Mouse (Mus musculus): ENCODE results near the gene Tbc1d8.

Tbc1d8 gene

DNA sequence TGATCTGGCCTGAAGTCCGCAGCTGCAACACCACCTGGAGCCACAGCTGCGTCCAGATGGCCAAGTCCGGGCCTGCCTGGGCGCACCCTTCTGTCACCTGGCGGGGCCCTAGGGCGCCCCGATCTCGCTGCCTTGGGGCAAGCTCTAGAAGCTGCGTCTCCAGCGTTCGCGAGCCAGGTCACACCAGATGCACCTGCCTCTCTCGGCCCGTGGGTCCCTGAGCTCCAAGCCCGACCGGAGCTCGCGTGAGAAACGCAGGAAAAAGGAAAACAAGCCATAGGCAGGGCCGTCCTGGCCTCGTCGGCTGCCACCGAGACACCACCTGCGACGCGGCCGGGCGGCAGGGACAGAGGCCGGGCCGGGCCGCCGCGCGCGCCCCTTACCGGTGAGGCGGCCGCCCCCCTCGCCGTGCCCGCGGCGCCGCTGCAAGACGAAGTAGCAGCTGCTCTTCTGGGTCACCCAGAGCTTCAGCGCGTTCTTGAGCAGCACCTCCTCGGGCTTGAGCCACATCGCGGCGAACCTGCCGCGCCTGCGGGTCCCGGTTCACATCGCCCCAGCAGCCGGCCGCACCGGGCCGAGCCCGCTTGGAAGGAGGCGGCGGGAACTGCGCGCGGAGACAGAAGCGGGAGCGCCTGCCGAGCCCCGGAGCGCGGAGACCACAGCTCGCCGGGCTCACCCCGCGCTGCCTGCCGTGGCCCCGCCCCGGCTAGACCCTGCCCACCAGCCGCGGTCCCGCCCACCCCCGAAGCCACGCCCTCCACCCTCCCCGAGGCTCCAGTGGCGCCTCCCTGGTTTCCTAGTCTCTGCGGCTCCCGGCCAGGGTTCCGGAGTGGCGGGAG lies at the start of gene Tbc1d8:
Gene Tbc1d8, minus strand, starts transcription at position 699 of the 839 bp plus-strand sequence.
- no peak for DNase-seq (ENCODE audit: extremely low read depth, low read depth)

DNA sequence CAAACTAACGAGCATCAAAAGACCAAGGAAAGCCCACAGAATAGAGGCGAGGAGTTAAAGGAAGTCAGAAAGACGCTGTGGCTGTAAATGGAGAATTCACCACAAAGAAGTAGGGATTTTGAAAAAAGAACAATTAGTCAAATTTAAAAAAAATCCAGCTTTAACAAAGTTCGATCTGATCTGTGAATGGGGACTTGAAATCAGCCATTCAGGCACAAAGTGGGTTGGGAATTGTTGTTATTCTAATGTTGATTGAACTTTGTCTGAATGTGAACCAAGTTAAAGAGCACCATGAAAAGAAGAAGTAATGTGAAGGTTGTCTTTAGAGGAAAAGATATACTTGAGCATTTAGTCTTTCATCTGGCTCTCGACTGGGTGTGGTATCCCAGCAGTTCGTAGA lies 49.8 kb upstream of the Tbc1d8 start:
- DNase-seq (ENCODE audit: extremely low read depth, low read depth): no peak

DNA sequence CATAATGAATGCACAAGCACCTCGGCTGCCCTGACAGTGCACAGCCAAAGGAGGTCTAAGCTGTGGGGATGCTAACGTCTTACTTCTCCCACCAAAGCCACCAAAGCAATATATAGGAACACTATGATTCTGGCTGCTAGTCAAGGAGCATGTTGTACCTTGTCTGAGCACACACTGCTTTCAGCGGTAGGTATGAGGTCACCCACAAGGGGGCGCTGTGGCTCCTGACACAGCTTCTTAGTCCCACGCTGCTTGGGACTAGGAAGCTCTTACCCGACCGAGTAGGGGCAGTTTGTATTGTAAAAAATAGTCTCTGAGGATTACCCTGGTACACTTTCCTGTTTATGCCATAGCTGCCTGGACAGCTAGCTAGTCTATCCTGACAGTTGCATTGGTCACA lies 48.9 kb upstream of the Tbc1d8 start:
- peak; percentile 67 for DNase-seq (ENCODE audit: extremely low read depth, low read depth)

DNA sequence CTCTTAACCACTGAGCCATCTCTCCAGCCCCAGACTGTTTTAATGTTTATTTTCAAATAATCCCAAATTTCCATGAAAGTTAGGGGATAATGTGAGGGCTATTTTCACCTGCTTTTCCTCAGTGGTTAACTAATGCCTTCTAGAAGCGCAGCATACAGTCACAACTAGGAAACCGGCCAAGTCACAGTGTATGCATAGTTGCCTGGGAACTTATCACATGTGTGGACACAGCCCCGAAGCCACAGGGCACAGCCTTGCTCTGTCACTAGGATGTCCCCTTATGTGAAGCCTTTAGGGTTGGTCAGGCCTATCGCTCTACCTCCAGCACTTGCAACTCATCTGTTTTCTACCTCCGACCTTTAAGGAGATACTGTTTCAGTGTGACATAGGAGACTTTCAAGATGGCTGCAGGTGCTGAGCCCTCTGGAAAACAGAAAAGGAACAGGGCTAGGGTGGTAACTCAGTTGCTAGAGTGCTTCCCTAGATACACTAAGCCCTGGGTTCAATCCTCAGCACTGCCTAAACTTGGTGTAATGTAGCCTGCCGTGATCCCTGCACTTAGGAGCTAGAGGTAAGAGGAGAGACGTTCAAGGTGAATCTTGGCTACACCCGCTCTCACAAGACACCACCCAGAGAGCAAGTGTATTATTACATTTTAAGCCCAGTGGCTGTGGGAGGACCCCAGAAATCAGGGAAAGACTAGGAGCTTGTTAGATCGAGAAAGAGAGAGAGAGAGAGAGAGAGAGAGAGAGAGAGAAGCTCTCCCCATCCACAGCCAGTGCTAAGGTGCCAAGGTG lies 48.0 kb upstream of the Tbc1d8 start:
- DNase-seq (ENCODE audit: extremely low read depth, low read depth): no peak

DNA sequence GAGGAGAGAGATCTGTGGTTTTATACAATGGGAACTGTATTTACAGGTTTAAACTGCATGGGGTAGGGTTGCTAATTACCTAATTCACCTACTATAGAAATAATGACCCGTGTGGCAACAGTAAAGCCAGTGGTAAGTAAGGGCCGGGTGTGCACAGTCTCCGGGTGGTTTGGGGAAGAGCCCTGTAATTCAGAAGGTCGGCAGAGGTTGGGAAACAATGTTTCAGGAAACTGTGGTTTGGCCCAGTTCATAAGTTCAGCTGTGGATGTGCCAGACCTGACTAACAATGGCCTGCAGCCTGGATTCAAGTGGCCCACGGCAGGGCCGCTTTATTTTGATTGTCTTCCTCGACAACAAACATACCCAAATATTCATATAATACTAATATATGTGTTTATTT lies 47.2 kb upstream of the Tbc1d8 start:
- no peak for DNase-seq (ENCODE audit: extremely low read depth, low read depth)

DNA sequence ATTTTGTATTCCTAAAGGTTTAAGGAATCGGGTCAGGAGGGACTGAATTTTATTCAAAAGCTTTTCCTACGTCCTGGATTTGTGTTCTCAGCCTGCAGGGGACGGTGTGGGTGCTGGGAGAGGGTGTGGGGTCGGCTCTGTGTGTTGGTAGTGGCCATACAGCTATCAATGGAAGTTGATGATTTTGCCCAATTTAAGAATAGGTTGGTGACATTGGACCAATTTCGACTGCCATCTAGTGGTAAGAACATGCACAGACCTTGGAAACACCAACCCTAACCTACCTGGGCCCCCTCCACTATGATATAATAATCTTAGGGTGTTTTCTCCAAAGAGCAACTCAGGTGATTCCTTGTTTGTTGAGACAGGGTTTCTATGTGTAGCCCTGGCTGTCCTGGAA lies 44.0 kb upstream of the Tbc1d8 start:
- DNase-seq (ENCODE audit: extremely low read depth, low read depth): no peak

DNA sequence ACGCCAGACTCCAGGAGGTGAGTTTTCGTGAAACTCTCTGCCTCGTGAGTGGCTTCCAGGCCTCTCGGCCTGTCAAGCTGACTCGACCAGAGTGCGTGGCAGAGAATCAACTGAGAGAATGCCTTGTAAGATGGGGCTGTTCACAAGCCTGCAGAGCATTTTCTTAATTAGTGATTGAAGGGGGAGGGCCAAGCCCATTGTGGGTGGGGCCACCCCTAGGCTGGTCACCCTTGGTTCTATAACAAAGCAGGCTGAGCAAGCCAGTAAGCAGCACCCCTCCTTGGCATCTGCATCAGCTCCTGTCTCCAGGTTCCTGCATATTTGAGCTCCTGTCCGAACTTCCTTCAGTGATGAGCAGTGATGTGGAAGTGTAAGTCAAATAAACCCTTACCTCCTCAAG lies 42.8 kb upstream of the Tbc1d8 start:
- no peak for DNase-seq (ENCODE audit: extremely low read depth, low read depth)

DNA sequence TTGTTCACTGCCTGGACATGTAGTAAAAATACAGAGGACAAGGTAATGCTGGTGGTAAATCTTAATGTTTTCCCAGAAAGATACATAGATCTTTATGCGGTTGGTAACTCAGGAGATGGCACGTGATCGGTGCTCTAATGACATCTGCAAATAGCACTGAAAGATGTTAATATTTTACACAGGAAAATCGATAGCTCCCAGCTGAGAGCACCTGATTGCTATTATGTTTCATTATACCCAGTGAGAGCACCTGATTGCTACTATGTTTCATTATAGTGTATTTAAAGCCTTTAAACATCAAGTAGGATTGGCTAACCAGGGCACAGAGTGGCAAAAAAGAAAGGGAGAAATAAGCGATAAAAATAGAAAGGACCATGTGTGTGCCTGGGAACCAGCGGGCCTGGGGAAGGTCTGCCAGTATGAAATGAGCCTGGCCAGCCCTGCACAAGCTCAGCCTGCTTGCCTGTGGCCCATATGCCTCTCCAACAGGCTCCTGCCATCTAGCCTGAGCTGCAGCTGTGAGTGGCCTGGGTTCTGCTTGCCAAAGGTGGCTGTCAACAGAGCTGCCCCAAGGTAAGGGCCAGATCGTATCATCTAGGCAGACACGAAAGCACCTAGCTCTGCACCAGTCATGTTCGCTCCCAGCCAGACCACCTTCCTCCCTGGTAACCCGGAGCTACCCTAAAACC lies 36.9 kb upstream of the Tbc1d8 start:
- no peak for DNase-seq (ENCODE audit: extremely low read depth, low read depth)

DNA sequence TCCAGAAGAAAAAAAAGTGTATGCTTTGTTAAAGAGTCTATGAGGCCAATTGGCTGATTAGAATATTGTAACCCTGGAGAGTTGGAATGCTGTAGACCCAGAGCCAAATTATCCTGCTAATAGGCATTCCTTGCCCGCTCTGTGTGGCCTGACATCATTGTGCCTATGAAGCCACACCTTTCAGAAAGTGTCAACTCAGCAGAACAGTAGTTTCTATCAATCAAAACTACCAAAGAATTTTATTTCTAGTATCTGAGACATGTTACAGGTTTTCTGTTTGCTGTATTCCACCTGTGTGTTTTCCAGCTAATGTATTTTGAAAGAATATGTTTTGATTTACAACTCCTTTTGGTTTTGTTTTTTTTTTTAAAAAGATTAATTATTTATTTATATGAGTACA lies 33.6 kb upstream of the Tbc1d8 start:
- no peak for DNase-seq (ENCODE audit: extremely low read depth, low read depth)

DNA sequence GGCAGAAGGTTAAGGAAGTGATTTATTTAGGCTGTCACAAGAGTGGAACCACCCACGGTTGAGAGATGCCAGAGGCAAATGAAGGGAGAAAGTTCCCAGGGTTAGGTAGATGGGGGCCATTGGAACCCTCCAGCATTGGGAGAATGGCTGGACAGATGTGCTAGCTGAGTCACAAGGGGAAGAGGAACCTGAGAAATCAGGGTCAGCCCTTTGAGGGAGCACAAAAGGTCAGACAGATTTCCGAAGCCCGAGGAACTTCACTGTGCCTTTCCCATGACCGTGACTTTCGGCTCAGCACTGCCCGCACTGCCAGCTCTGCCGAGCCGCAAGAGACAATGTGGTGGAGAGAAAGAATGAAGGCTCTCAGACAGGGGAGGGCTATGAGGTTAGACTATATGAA lies 33.2 kb upstream of the Tbc1d8 start:
- DNase-seq (ENCODE audit: extremely low read depth, low read depth): no peak

DNA sequence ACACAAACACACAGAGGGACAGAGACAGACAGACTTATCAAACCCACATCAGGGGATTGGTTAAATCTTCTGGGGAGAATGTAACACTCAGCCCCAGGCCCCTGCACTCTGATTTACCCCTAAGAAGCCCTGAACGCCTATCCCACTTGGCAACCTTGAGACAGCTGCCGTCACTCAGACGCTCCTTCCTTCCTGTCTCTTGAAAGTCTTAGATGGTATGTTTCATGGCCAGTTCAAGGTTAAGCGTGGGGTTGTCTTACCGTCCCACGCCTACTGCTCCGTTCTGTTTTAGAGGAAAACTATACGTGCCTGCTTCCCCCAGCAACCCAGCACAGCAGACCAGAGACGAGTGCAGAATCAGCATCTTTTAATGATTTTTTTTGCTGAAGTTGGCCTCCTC lies 27.0 kb upstream of the Tbc1d8 start:
- no peak for DNase-seq (ENCODE audit: extremely low read depth, low read depth)

DNA sequence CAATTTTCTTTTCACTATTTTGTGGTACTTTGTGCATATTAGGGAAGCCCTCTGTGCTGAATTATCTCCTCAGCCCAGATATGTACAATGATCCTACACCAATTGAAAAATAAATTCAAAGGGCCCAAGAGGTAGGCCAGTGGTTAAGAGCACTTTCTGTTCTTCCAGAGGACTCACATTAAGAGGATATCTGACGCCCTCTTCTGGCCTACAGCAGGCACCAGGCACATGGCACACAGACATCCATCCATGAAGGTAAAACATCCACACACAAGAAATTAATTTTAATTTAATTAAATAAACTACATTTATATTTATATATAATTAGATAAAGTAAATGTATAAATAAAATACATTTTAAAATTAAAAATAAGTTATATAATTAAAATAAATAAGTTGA lies 25.7 kb upstream of the Tbc1d8 start:
- DNase-seq (ENCODE audit: extremely low read depth, low read depth): peak; percentile 28

DNA sequence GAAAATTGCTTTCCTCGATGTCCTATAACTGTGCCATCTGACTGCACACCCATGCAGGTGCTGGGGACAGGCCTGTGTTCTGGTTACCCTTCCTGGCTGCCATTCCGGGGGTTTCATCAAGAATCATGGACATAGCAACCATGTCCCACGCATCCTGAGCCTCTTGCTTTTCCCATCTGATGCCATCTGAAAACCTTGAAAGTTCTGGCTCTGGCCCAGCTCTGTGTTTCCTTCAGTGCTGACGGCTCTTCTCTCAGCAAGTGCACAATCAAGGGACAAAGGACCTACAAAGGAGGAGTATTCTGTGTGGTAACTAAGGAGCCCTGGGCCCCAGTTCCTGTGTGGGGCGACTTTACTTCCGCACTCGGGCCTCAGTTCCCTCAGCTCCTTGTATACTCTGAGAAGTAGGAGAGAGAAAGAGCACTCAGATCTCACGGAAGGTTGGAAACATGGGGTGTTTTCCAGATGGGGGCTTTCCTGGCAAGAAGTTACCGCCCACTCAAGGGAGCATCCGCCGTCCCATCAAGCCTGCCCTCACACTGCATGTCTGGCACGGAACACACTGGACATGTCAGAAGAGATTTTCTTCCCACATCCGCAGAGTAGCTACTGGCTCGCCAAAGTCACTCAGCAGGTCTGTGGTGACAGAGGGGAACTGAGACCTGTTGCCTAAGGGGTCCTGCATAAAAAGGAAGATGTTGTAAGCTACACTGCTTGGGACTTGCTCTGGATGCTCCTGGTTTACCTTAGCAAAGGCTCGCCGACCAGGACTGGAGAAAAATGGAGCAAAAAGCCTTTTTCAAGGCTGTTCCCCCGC lies 24.5 kb upstream of the Tbc1d8 start:
- no peak for DNase-seq (ENCODE audit: extremely low read depth, low read depth)

DNA sequence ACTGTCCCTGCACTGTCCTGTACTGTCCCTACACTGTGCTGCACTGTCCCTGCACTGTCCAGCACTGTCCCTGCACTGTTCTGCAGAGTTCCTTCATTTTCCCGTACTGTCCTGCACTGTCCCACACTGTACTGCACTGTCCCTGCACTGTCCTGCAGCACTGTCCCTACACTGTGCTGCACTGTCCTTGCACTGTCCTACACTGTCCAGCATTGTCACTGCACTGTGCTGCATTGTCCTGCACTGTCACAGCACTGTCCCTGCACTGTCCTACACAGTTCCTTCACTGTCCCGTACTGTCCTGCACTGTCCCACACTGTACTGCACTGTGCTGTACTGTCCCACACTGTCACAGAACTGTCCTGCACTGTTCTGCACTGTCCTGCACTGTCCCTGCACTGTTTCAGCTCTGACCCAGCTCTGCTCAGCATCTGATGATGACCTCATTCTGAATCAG lies 21.0 kb upstream of the Tbc1d8 start:
- DNase-seq (ENCODE audit: extremely low read depth, low read depth): no peak

DNA sequence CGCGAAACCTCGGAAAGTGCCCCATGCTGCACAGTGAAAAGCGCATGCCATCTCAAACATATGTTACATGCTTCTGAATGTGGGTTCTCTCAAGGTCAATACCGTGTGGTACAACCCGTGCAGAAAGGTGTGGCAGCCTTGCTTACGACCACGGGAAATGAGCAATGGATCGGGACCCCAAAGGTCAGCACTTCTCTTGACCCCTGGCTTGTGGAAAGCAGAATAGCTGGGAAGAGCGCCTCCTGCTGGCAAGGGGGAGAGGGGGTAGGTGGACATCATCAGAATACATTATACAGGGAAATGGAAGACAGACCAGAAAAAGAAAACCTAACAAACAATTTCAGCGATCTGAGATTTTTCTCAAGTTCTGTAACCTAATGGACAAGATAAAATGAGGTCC lies 19.2 kb upstream of the Tbc1d8 start:
- DNase-seq (ENCODE audit: extremely low read depth, low read depth): no peak

DNA sequence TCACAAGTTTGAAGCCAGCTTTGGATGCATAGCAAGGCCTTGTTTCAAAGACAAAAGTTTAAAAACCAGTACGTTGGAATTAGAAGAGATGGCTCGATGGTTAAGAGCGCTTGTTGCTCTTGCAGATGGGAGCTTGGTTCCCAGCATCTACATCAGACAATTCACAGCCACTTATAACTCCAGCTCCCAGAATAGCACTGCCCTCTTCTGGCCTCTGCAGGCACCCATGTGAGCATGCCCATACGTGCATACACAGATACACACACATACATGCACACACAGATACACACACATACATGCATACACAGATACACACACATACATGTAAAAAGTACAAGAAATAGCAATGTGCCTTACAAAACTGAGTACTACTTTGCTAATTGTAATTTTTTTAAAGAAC lies 18.4 kb upstream of the Tbc1d8 start:
- no peak for DNase-seq (ENCODE audit: extremely low read depth, low read depth)

DNA sequence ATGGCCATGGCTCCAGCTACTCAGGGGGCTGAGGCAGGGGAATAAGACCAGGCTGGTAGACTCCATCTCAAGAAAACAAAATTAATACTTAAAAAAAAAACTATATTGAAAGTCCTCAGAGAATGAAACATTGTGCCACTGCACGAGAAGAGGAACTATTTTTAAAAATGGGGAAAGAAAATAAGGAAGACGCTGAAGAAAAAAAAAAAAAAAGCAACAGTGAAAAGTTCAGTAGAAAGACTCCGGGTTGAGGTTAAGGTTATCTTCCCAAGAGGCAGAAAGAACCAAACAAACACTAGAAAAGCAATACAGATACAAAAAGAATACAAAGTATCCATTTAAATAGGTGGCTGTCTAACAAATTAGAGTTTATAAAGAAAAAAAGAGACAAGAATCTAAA lies 15.1 kb upstream of the Tbc1d8 start:
- peak; percentile 40 for DNase-seq (ENCODE audit: extremely low read depth, low read depth)

DNA sequence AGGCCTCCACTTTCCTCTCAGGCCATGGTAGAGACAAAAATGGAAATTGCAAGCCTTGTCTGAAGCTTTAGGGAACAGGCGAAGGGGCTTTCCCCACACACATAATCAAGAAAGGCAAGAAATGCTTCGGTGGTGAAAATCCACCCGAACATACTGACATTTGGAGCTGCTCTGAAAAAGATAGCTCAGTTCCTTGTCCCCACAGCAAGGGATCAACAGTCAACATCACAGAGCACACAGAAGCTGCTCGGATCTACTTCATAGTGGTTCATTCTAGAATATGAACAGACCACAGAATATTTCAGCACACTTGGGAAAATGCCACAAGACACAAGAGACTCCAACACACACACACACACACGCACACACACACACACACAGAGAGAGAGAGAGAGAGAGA lies 14.6 kb upstream of the Tbc1d8 start:
- DNase-seq (ENCODE audit: extremely low read depth, low read depth): peak; percentile 62

DNA sequence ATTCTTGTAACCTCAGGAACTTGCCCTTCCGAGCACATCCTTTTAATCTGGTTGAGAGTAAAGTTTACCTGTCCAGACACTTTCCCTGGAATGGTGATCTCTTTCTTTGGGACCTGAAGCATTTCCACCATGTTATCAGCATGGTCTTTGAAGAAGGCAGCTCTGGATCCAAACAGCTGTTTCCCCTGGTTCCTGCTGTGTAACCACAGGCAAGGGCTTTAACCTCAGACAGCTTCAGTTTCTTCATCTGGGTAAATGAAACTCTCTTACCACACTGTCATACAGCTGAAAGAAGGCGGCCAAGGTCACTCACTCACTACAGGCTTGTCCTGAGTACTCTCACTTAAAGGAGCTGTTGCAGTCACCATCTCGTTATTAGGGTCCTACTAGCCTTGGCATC lies 8.8 kb upstream of the Tbc1d8 start:
- no peak for DNase-seq (ENCODE audit: extremely low read depth, low read depth)

DNA sequence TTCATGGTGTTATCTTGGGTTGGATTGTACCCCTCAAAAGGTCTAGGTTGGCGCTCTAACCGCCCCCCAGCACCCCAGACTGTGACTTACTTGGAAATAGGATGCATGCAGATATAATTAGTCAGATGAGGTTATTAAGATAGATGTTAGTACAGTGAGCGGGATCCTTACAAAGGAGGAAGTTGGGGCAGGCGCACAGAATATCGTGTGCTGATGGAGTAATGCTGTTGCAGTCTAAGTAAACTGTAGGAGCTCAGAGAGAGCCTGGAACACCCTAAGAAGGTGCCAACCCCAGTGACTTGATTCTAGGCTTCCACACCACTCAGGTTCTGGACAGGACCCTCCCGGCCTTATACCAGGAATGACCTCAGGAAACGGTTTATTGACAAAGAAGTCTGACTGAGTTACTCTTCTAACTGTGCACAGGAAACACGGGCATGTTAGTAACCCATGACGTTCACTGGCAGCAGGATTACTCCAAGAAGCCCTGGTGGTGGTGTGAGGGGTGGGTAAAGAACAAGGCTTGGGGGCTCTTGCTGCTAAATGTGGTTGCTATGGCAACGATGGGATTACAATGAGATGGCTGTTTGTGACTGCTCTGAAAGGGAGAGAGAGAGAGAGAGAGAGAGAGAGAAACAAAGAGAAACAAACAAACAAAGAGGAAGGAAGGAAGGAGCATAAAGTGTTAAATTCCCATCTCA lies 3.7 kb upstream of the Tbc1d8 start:
- peak; percentile 67 for DNase-seq (ENCODE audit: extremely low read depth, low read depth)

DNA sequence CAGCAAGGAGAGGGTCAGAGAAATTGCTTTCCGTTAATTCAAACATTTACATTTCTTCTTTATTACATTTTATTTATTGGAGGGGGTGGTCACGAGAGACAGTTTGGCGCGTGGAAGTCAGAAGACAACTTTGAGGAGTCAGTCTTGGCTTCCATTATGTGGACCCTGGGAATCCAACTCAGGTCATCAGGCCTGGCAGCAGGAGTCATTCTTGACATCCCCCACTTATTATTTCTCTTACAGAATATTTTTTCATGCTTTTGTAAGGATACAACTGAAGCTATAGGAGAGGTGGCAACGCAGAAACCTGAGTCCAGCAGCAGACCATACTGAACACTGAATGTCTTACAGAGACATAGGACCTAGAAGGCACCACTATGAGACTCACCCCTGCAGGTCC lies 699 bp upstream of the Tbc1d8 start:
- no peak for DNase-seq (ENCODE audit: extremely low read depth, low read depth)
